Mouse (Mus musculus) NIH3T3 (cell line): ENCODE measurements around the gene Ptprm.

Source experiments
- DNase-seq: peaks from one replicate; pipeline ENCODE4 v3.0.0-alpha.2; 2012; ENCODE audit warnings: low read depth

The Ptprm gene

GRCm38 (mm10) chr17:66720992-66721351 lies 633.3 kb downstream of the Ptprm start:
- DNase-seq: no peak

- peak; percentile 22 for DNase-seq
These were observed 633.9 kb downstream of the Ptprm start for GRCm38 (mm10) chr17:66720200-66720991.

DNA sequence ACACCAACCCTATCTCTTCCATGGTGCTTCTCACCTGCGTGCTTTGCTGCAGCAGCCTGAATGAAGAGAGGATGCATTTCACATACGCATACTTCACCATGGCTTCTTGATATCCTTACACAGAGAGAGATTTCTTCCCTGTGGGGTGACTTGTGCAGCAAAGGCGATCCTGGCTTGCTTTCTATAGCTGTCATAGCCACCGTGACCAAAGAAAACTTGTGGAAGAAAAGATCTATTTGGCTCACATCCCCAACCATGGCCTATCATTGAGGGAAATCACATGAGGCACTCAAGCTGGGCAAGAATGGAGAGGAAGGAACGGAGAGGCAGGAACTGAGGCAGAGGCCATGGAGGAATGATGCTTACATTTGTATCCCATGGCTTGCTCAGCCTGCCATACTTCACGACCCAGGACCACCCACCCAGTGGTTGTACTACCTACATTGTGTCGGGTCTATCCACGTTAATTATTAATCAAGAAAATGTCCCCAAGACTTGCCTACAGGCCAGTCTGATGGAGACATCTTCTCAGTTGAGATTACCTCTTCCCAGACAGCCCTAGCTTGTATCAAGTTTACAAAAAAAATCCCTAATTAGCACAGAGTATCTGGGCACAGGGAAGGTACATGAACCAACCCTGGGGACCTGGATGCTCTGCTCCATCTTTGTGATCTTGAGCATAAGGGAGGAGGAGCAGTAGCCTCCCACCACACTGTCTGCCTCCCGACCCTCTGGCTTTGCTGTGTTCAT lies 641.6 kb downstream of the Ptprm start:
- no peak for DNase-seq

DNA sequence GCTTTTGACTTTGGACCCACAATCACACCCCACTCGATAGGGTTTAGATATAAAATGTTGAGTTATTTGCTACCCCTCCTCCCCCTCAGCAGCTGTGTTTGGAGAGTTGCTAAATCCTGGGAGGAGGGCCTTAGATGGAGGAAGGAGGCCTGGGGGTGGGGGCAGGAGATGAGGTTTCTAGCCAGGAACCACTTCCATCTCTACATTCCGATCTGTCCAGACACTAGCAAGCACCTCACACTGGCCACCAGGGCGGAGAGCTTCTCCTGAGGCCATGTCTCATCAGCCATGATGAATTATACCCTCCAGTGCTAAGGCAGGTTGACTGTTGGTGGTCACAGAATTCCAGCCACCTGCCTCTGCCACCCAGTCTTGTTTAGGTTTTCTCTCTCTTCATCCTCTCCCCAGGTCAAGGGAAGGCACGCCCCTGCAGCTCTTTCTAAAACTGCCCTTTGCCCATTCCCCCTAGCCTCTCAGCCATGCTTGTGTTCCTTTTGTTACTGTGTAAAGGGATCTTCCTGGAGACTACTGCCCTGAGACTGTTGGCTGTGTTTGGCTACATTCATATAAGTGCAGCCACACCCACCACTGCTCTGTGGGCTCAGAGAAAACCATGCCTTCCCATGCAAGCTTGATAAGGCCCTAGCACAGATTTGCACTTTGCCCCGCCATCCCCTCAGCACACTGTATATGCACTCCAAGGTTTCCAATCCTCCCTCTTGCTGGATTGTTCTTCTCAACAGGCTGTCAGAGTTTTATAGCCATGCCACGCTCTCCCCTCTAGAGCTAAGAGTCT lies 642.8 kb downstream of the Ptprm start:
- no peak for DNase-seq

GRCm38 (mm10) chr17:66710568-66710967 lies 643.7 kb downstream of the Ptprm start:
- DNase-seq: no peak

GRCm38 (mm10) chr17:66708748-66709147 lies 645.5 kb downstream of the Ptprm start:
- no peak for DNase-seq

GRCm38 (mm10) chr17:66707684-66708083 lies 646.6 kb downstream of the Ptprm start:
- DNase-seq: no peak

GRCm38 (mm10) chr17:66701358-66702184 lies 652.7 kb downstream of the Ptprm start:
- DNase-seq: no peak

DNA sequence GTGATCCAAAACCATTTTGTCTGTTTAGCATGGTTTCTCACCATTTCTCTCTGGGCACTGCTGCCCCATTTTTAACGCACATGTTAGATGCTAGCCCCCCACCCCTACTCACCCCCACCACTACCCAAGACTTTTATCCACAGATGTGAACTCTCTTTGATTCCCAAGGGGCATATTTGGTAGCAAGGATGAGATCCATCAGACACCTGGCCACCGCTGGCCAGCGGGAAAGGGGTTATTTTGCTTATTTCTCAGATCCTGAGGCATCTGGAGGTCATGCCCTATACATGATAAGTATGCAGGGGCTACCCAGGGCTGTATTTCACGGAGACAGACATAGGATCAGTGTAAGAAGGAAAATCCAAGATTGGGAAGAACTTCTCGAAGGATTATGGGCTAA lies 654.4 kb downstream of the Ptprm start:
- no peak for DNase-seq

DNA sequence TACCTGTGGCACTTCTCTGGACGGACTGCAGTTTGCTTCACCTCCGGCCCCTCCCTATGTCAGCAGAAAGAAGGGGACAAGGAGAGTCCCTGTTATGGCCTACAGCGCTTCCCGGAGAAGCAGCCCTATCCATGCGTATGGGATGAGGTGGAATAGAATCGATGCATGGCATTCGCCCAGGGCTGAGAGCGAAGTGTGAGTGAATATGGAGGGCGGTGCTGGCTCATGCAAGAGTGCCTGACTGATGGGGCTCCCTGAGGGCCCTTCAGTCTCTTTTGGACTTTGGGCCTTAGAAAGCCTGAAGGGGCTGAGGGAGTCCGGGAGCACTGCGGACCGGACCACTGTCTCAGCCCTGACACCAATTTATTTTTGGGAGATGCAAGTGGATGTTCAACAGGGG lies 656.6 kb downstream of the Ptprm start:
- DNase-seq: no peak

DNA sequence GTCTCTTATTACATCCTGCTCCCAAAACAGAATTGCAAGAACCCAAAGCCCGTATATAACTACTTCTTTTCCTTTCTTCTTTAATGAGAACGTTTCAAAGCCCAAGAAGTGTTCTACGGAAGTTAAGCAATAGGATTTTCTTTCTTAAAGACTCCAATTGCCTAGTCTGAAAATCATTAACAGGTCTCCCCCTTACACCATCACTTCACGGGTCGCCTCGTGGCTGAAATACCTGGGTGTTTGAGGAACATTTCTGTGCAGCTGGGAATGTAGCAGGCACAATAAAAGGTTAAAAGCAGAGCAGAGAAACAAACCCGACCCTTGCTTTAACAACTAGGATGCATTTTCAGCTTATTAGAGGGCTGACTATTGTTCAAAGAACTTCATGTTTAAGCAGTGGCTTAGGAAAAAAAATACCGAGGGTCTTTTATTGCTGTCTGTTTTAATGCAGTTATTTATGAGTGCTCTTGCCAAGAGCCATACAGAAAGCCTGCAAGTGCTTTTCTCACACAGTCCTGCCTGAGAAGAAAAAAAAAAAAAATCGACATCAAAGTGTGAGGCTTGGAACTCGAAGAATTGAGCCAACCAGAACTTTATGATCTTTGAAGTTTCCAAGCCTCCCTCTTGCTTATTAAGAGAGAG lies 657.6 kb downstream of the Ptprm start:
- no peak for DNase-seq

DNA sequence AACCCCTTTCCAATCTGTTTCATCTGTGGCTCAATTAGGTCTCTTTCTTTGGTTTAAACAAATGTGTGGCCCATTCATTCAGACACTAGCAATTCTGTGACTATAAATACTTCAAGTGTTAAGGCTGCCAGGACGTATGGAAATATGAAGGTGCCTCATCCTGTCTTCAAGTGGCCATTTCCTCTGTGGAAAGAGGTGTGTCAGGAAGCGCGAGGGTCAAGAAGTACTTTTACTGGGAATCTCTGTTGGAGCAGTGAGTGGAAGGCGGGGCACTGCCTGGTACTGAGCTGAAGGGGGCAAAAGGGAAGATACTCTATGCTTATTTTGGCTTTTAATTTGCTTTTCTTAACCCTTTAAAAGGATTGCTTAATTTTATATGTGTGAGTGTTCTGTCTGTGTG lies 659.9 kb downstream of the Ptprm start:
- DNase-seq: no peak

DNA sequence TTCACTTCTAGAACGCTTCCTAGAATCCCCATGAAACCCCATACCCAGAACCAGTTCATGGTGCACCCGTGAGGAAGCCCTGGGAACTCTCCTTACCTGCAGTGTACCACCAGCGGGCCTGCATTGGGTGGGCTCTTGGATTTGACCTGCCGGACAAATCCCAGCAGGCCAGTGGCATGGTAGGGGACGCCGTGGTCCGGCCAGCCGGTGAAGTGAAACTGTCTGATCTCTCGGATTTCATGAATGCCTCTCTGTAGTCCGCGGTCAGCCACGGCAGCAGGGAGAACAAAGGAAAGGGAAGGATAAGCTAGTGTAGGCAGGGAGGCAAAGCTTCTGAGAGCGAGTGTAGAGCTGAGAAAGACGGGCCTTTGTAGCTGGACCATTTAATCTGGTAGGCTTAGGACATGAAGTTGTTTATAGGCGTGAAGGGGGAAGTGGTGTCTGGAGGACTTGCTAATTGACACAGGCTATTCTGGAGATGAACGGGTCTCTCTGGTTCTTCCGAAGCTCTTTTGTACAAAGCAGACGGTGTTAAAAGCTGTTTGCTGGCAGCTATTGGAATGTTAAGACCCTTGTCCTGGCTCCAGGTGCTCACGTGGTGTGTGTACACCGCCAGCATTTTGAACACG lies 660.5 kb downstream of the Ptprm start:
- no peak for DNase-seq

DNA sequence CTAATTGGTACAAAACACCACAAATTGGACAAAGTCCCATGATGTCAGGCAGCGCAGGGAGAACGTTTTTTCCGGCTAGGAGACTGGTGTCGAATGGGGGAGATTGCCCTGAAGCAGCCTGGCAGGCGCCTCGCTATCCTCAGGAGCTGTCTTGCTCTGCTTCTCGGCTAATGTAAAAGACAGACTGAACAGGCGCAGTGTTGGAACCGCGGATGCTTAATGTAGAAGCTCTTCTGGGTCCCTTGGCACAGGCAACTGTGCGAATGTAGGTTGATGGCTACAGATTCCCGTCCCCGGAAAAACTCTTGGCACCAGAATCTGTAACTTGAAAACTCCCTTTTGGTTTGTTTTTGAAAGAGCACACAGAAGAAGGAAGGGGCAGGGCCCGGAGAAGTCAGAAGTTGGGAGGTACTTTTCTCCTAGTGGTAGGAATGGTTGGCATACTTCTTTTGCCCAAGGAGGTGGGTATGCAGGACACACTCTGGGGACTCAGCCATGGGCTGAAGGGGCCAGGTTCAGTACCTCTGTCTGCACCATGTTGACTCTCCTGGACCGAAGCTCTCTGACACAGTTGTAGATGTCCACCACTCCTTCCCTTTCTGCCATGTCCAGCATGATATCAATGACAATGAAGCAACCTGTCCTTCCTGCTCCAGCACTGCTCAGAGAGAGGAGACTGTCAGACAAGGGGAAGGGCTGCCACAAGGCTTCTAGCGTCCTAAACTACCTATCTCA lies 661.1 kb downstream of the Ptprm start:
- no peak for DNase-seq

GRCm38 (mm10) chr17:66688179-66688578 lies 666.1 kb downstream of the Ptprm start:
- DNase-seq: no peak

GRCm38 (mm10) chr17:66687543-66687942 lies 666.7 kb downstream of the Ptprm start:
- DNase-seq: no peak

DNA sequence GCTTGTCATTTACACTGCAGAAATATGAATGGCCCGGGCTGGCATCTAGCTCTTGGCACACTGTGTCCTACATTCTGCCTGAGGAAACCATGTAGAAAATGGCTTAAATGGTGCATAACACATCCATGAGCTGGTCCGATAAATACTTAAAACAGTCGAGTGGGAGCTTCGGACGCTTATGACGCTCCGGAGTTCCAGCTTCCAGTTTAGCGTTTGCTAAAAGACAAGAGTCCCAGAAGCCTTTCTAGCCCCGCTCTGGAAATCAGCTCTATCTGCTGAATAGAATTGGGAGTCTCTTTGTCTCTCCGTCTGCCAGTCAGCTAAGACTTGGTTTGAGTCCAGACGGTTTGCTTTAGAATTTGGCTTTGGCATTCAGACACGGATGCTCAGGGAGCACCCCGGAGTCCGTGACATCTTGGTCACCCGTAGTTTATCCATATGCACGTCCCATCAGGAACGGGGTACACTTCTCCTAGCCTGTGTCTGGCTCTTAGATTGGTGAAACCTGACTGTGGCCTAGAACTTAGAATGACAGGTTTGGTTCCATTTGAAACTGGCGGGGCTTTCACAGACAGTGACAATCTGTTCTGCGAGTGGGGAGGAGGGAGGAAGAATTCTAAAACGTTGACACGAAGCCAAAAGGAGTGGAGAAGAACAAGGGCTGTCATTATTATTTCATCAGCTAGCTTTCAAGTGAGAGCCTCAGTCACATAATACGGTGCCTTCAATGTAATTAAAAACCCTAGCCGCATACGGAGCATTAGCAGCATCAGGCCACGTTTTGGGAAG lies 667.4 kb downstream of the Ptprm start:
- no peak for DNase-seq

- no peak for DNase-seq
These were observed 670.8 kb downstream of the Ptprm start for GRCm38 (mm10) chr17:66683411-66683810.

- DNase-seq: peak; percentile 85
These were observed 673.6 kb downstream of the Ptprm start for GRCm38 (mm10) chr17:66680662-66681061.
